Mouse (Mus musculus) right cerebral cortex, adult 18-20 months (tissue): ENCODE measurements around the gene Atp12a.
A peak's percentile ranks its signal among the peaks of the same experiment; 100 is the strongest.

Source experiments
- DNase-seq: peaks from one replicate; pipeline ENCODE4 v3.0.0; 2022; ENCODE audit warnings: mixed read lengths

Atp12a gene

DNA sequence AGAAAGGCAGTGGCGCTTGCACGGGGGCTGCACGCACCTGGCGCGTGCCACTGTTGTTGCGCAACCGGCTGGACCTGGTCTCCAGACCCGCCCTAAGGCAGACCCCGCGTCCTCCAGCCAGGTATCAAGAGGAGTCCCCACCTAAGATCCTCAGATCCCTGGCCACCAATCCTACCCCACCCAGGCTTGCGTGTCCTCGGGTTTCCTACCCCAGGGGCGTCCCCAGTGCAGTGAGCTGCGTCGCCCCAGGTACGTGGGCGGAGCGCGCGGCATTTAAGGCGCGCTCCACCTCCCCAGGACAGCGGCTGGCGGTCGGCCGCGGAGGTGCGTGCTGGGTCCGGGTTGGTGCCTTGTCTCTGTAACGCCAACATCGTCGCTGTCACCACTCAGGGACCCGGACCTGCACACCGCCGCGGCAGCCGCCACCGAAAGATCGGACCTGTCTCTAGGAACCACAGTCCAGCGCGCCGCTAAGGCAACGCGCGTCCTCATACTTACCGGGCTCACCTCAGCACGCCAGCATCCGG is at the start of gene Atp12a:
Gene Atp12a (plus strand): TSS at position 358 of the 527 bp plus-strand sequence.
- DNase-seq: no peak

DNA sequence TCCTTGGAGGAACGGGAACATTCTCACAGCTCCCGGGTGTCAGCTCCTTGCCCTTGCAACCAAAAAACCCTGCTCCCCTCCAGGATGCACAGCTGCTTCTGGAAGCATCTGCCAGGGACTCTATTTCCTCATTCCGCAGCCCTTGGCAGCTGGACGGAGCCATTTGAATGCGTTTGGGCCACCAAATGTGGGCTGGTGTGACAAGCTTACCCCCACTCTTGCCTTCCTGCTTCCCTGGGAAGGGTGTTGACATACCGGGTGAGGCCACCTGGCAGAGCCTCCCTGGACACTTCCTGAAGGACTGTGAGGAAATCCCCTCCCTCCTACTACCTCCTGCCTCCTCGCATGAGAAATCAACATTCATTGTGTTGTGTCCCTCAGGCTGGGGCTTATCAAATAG is 49.3 kb upstream of the Atp12a start:
- DNase-seq: no peak

DNA sequence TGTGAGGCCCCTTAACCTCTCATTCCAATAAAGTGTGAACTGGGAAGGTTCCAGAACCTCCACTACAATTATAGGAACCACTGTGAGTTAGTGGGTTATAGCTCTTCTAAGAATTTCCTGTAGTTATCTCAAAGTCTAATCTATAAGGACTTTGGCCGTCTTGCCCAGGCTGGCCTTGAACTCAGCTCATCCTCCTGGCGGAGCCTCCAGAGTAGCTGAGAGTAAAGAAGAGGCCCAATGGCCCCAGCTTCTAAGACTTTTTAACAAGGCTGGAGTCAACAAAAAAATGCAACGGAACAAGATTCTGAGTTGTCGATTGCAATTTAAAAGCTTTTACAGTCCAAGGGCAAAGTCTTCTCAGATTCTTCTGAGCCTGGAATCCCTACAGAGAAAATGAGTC is 48.5 kb upstream of the Atp12a start:
- no peak for DNase-seq

DNA sequence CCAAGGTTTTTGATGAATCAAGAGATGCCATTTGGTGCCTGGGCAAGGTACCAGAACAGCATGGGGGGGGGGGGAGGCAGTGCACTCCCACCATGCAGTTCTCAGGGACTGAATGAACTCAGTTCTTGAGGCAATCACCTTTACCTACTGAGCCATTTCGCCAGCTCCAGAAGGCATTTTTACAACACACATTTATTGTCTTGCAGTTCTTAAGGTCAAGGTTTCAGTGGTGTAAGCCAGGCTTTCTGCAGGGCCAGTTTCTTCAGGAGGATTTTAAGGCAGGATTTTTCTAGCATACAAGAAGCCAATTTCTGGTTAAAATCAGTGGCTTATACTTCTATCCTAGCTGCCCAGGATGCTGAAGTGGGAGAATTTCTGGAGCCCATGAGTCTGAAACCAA is 41.9 kb upstream of the Atp12a start:
- DNase-seq: no peak

DNA sequence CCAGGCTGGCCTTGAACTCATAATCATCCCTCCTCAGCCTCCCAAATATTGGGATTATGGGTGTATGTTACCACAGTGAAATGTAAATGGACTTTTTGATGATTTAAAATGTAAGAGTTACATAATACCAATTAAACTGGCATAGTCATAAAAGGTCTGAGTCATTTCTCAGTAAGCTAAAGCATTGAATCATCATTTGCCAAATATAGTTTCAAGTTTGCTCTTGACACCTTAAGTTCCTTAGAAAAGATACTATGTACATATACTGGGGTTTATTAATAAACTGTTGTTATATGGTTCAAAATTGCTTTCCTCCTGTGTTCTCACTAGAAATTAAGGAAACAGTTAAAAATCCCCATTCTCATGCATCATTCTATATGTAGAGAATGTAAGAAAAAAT is 39.8 kb upstream of the Atp12a start:
- no peak for DNase-seq

DNA sequence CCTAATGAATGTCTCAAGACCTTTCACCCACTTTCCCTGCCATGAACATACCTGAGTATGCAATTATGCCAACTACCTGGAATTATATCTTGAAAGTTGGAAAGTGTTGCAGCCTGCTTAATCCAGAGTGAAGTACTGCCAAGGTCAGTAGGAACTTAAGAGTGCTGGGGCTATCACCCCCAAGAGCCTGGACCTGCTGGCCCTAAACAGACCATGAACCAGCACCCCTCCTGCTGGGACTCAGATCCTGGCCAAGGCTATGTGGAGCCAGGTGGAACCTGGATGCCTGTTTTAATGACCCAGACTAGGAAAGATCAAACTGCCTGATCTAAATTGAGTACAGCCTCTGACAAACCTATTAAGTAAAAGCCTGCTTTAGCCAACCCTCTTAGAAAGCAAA is 31.2 kb upstream of the Atp12a start:
- no peak for DNase-seq

DNA sequence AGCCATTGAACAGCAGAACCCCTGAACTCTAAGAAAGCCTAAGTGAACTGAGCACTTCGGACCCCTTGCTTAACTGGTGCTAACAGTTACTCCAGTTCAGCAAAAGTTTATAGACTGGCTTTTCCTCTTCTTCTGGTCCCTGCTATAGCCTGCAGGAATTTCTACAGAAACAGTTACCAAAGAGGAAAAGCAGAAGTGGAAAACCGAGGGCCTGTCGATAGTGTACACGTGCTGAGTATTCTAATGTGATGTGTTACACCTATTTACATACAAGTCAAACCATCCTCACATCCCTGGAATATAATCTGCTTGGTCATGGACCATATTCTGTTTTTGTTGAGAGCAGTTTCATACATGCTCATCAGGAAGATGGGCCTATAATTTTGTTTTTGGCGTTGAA is 30.4 kb upstream of the Atp12a start:
- no peak for DNase-seq

DNA sequence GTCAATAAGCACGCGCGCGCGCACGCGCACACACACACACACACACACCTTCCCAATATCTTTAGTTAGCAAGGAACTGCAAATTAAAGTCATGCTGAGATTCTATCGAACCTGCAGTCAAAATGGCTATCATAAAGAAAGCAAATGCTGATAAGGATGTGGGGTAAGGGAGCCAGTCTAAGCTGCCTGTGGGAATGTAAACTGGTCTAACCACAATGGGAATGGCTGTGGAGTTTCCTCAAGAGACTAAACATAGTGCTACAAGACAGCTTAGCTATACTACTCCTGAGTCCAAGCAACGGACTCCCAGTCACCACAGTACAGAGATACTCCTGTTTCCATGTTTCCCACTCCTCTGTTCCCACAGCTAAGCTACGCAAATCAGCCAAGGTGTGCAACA is 28.8 kb upstream of the Atp12a start:
- DNase-seq: no peak

DNA sequence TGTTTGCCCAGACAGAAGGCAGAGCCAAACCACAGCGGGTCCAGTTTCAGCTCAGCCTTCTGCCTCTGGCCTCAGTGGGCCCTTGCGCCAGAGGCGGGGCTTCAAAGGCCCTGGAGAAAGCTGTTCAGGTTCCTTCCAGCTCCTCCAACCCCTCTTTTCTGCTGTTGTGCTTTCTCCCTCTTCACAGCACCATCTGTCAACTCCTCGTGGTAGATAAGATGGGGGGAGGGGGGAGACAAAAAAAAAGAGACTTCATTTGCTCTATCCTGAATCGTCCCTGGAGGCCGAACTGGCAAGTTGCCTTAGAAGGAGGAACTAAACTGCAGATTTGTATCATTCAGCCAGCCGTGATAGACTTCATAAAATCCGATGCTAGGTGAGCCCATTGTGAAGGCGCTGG is 27.8 kb upstream of the Atp12a start:
- no peak for DNase-seq

DNA sequence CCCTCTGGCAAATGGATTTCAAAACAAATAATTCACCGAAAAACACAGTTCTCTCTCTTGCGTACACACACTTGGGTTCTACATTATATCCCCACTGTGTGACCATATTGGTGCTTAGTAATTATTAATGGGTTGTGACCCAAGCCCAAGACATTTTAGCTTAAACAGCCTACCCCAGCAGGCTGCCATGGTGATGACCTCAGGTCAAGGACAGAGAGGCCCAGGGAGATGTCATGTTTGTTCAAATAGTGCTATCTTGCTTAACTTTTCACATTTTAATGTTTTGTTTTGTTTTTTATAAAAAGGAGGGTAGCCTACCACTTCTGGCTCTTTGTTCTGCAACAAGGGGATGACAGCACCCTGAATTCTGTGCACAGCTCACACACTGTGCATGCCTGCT is 27.2 kb upstream of the Atp12a start:
- DNase-seq: no peak

DNA sequence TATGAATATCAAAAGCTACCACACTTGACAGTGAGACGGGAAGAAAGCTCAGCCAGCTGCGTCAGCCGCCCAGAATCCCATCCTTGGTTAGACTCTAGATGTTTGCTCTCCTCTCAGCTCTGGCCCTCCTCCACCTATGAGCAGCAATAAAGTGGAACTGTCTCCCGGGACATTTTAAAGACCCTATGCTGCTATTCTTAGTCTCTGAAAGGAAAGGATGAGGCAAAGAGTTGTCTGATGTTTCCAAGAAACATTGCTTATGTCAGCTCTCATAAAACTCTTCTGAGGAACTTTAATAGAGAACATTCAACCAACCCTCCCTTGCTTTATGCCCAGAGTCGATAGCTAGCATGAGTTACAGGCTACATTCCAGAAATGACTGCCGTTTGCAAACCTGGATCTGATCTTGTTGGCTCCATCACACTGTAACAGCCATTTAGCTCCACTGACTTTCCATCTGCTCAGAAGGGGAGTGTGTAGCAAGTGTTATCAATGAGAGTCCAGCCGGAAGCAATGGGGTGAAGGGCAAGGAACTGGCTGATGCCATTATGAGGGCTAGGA is 25.9 kb upstream of the Atp12a start:
- DNase-seq: no peak

DNA sequence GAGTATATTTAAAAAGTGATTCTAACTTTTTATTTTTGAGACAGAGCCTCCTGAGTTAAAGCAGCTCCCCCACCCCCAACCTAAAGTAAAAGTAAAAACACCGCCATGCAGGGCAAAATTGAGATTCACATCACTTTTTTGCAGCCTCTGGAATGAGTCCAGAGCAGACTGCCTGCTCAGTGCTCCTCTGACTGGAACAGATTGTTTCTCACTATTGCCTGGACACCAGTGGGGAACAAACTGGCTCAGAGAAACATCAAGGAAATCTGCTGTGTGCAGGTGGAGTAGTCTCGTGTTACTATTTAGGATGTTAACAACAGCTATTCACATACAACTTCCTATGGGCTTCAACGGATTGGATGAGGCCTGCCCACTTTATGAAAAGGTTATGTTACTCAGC is 16.2 kb upstream of the Atp12a start:
- peak; percentile 19 for DNase-seq

DNA sequence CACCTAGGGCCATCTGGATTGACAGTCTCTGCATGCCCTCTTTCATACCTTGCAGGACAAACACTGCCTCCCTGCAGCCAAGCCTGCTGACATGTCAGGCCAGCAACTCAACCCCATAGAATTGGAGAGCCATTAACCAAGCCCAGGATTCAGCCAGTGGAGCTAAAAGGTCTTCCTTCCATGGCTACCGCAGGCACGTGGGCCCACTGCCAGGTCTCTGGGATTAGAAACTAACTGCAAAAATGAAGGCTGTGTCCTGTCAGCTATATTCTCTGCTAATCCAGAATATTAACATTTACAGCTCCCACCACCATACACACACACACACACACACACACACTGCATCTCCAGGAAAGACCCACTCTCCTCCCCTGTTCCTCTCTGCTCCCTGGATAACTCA is 15.3 kb upstream of the Atp12a start:
- no peak for DNase-seq

DNA sequence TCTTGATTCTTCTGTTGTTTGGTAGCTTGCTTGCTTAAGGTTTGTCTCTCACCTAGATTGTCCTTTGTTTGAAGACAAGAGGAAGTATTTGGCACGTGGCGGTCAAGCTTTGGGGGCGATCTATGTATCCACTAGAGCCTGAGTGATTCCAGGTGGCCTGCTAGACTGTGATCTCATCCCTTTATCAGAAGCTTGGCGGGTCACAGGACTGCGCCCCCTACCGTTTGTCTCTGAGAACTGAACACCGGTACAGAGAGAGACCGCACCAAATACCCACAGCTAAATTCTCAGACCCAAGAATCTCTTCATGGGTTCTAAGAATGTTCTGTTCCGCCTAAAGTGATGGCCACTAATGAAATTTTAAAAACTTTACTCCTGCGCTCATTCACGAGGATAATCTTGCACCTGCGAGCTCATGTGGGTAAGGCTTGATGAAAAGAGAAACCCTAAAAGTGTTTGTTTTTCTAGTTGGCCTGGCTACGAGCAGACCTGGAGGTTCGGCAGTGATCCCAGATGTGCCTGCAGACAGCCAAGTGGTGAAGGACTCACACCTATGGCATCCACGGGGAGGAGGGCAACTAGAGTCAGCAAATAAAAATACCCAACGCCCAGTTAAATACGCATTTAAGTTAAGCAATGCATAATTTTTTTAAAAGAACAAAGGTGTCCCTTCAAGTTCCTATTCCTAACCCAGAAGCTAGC is 12.8 kb upstream of the Atp12a start:
- DNase-seq: no peak

DNA sequence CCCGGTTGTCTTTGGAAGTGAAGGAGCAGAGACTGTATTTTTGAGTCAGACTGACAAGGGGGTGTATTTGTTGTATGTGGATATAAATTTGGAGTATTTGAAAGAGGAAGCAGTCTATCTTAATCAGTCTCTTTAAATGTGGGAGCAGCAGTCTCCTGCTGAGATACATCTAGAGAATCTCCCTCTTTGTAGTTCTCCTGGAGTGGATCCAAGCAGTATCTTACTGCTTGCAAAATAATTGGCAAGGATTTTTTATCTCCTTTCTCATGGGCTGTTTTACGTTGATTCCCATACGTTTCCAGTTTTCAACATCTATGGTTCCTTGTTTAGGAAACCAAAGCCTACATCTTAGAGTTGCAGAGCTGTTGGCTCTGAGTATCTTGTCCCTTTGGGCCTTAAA is 10.1 kb upstream of the Atp12a start:
- no peak for DNase-seq

DNA sequence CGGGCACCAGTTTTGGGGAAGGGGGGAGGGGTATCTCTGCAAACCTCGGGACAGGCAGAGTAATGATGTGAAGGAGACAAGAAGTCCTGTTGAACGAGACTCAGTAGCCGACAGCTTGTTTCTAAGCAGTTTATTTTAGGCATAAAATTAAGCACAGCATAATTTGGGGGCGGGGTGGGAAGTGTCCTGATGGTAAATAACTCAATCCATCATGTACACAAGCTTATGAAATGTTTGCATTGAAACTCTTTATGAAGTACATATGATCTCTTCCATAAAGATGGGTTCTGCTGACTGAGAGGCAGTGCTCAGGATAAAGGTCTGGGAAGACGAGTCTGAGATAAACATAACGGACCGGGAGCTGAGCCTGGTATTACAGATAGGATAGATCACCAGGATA is 9.5 kb upstream of the Atp12a start:
- DNase-seq: no peak

DNA sequence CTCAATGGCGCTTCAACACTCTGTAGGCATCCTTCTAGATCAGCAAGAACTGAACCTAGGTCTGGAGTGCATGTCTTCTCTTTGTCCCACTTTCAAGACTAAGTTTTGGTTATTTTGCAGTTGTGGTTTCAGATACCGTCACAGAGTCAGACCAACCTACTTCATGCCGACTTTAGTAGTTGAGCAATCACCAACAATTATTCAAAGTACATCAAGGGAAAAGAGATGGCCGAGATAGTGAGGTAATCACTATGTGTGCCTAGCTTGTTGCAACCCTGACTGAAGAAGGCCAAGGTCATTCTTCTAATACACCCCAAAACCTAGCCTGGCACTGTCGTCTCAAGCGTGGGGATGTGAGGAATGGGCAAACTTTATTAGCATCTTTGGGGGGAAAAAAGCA is 8.7 kb upstream of the Atp12a start:
- DNase-seq: no peak

DNA sequence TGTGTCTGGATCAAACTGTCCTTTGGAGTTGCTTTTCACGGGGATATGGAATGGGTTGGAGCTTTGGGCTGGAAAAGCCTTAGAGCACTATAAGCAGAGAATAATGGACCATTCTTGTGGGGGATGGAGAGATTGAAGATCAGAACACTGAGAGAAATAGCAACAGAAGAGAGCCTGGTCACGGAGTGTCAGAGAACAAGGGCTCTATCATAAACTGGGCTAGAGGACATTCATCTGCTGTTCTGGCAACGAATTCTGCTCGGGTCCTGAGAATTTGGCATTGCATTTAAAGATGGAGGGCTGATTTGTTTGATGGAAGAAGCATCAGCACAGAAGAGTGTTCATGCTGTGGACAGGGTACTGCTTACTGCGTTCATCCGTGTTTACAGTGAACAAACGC is 6.4 kb upstream of the Atp12a start:
- no peak for DNase-seq

DNA sequence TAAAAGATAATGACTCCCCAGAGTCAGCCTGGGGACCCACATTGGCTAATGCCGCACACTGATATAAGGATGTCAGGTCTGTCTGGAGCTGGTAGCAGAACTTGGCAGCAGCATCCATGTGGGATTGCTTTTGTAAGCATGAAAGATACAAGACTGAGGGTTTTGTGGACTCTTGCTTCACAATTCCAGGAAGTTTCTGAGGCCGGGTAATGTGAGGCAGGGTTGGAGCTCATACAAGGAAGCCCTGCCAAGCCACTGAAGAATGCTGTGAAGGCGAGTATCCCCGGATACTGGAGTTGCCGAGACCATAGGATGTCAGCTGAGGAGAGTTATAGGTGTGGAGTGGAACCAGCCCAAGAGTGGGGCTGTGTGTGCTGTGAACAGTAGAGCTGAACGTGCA is 5.7 kb upstream of the Atp12a start:
- no peak for DNase-seq

DNA sequence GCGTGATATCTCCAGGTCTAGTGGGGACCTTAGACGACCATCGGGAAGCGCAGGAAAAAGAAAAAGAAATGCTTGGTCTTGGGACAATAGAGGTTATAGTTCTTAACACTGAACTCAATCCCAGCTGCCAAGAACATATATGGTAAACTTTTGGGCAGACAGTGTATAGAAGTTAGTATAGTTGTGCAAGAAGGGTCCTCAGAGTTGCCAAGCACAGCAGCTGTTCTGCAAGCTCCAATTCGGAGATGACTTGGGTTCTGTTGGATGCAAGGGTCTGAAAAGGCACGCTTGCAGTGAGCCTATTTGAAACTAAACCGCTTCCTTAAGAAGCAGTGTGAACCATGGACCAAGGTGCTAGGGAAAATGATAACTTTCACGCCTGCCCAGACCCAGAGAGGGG is 424 bp downstream of the Atp12a start:
- DNase-seq: no peak

DNA sequence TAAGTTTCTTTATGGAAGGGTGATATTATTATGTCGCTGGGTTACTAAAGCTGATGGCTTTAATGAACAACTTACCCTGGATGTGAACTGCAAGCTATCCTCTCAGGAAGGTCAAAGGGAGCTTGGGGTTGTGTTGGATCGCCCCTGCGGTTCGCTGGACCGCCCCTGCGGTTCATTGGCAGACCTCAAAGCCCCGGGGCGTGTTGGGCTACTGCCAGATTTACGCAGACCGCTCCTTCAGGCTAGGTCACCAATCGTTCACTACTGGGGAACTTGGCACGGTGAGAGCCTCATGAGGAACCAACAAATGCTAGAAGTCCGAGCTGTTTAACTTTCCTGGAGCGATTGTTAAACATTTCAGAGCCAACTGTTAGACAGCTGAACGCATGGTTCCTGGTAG is 1.8 kb downstream of the Atp12a start:
- DNase-seq: no peak

DNA sequence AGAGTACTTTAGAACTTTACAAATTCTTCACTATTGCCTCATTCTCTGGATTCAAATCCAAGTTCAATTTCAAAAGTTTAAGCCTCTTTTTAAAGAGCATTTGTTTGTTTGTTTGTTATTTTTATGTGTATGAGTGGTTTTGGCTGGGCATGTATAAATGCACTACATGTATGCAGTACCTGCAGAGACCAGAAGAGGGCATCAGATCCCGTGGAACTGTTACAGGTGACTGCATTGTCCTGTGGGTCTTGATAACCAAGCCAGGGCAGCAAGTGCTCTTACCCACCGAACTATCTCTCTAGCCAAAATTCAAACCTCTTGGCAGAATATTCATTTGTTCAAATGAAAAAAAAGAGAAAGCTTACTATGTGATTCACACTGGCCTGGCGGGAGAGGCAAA is 4.0 kb downstream of the Atp12a start:
- DNase-seq: no peak

DNA sequence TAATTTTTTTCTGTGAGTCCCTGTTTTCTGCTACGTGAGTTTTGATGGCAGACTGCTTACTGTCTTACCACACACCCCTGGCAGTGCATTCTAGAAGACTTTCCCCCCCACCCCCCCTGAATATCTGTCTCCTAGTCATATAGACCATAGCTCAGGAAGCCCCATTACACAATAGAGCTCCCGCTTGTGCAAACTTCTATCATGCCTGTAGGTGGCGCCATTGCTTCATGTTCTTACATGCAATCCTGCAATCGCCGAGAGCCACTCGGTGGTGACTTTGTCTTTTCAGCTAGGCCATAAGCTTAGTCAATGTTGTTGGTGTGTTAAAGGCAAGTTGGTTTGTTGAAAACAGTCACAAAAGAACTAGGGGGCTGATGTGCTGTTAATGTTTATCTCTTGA is 10.9 kb downstream of the Atp12a start:
- DNase-seq: peak; percentile 80

DNA sequence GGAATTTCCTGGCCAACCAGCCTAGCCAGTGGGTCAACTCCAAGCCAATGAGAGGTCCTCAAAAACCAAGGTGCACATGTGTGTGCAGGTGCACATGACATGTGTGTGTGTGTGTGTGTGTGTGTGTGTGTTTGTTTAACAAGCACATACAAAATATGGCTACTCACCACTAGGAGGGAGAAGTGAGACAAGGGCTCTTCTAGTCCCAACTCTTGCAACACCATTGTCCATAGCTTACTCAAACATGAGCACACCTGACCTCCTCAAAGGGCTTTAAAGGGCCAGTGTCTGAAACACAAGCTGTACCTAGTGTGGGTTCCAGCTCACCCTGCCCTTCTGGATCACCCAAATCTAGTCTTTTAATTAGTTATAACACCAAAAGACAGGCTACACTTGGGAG is 12.9 kb downstream of the Atp12a start:
- DNase-seq: no peak

DNA sequence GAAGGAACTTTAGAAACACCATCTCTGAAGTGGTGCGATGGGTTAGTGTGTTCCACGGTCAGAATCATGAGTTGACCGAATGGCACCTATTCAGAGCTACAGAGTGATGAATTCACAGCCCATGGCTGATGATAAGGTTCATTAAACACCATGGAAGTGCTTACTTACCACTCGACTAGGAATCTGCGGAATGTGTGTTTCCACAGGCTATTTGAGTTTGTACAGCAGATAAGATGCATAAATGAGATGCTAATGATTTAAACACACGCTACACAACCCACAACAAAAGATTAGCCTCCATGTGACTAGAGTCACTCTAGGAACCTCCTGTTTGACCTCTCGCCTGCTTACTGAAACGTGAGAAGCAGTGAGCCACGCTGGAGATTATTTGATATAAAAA is 14.5 kb downstream of the Atp12a start:
- no peak for DNase-seq
